Mouse (Mus musculus): ENCODE results near the gene Tfap2d.

DNA sequence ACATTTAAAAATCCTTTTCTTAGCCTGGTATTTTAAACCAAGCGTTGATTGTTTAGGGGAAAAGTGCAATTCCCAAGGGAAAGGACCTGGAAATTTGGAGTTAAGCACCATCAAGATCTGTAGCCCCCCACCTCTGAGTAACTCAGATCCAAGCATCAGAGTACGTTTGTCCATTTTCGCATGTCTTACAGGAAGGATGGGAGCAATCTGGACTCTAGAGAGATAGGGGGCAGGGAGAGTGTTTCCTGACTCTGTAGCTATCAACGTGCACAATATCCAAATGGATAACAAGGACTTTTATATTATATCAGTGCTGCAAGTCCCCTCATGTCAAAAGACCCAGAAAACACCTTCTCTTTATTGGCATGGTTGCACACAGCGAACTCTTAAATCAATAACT is 7.4 kb downstream of the Tfap2d start:
- TF ChIP-seq CTCF (conservative IDR thresholded peaks at IDR 0.05; ENCODE audit: low read length) = no peak
- no peak for TF ChIP-seq POU5F1 (IDR thresholded peaks at IDR 0.05; ENCODE audit: borderline replicate concordance, low read length)
- no peak for TF ChIP-seq NANOG (IDR thresholded peaks at IDR 0.05; ENCODE audit: borderline replicate concordance, low read length)
